Mouse (Mus musculus) forebrain, postnatal 0 days (tissue): ENCODE data around the gene Gm17027. TPM values are rescaled to one million over a fixed set of nuclear protein-coding genes. Genes with fewer than 3 reads are reported as not detected.
"Not testable (repeated sequence)": the region's sequence is repeated elsewhere in the genome, so short reads cannot be mapped to it uniquely, and the experiment has no call there.

Source experiments
- ATAC-seq: fragments of 200-750 bp; cut with Nextera tagmentation; 2 replicates; pipeline ENCODE4 v1.8.0; 2017; ENCODE audit warnings: mild to moderate bottlenecking, moderate library complexity
- DNase-seq: peaks from one replicate; pipeline ENCODE4 v3.0.0-alpha.2; 2015
- H3K27ac ChIP-seq: fragments of 300-500 bp; sonication (generic); 2 replicates; pipeline ENCODE4 v1.5.1; 2014; ENCODE audit warnings: low read depth, mild to moderate bottlenecking, antibody characterized with exemption, low read length, moderate library complexity, mixed read lengths
- H3K27me3 ChIP-seq: fragments of 300-500 bp; sonication (generic); 2 replicates; pipeline ENCODE4 v1.6.1; 2014; ENCODE audit warnings: mild to moderate bottlenecking, low read length, mixed read lengths; ENCODE audit not compliant: insufficient read depth
- H3K36me3 ChIP-seq: fragments of 300-500 bp; sonication (generic); 2 replicates; pipeline ENCODE4 v1.6.1; 2014; ENCODE audit warnings: mild to moderate bottlenecking, moderate library complexity; ENCODE audit not compliant: insufficient read depth
- H3K4me1 ChIP-seq: fragments of 300-500 bp; sonication (generic); 2 replicates; pipeline ENCODE4 v1.6.1; 2014; ENCODE audit warnings: antibody characterized with exemption; ENCODE audit not compliant: insufficient read depth
- H3K4me2 ChIP-seq: fragments of 300-500 bp; sonication (generic); 2 replicates; pipeline ENCODE4 v1.6.1; 2014; ENCODE audit warnings: low read depth, mild to moderate bottlenecking, moderate library complexity
- H3K4me3 ChIP-seq: fragments of 300-500 bp; sonication (generic); 2 replicates; pipeline ENCODE4 v1.5.1; 2014; ENCODE audit warnings: low read depth, low read length, mixed read lengths
- H3K9ac ChIP-seq: fragments of 300-500 bp; sonication (generic); 2 replicates; pipeline ENCODE4 v1.6.1; 2014; ENCODE audit warnings: mild to moderate bottlenecking
- H3K9me3 ChIP-seq: fragments of 300-500 bp; sonication (generic); 2 replicates; pipeline ENCODE4 v1.6.1; 2016; ENCODE audit warnings: low read length
- WGBS: fragments of 180-500 bp; shearing (Covaris S2); extraction: QIAGEN DNeasy Blood & Tissue Kit; methylation state at CpG from one replicate; pipeline ENCODE4 v1.1.7; 2014; 5-methylcytosine and 5-hydroxymethylcytosine counted together
- polyA plus RNA-seq: library from polyadenylated mRNA; unstranded; fragments of >200 nt; fragmentation: Nextera tagmentation; extraction: Ambion mirVana; gene quantifications from 2 replicates; pipeline ENCODE4 v1.2.1, GENCODE M21; 2015
- total RNA-seq: library from RNA; depleted of rRNA; stranded (reverse); fragments of >200 nt; gene quantifications from 2 replicates; pipeline ENCODE4 v1.2.3, GENCODE M21; 2014; rRNA removed

Gene Gm17027
- total RNA-seq (not detected in 2 replicates), polyA plus RNA-seq (not detected in 2 replicates)

DNA sequence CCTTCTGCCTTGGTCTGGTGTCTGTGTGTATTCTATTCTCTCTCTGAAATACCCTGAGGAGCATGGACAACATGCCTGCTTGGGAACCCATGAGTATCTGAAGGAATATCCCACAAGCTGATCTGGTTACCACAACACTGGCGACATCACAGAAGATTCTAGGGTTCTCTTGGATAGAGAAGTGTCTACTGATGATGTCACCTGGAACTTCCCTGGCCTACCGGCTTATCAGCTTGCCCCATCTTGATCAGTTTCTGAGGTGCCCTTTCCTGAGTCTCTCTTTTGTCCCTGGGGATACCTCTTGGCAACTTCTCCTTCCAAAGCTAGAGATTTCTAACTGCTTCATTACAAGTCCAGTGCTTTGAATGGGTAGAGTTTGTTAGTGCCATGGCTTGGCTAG lies at the start of gene Gm17027:
TSS of gene Gm17027 (minus strand) at position 101 of the 400 bp plus-strand sequence.
- H3K4me1 ChIP-seq, ATAC-seq, H3K9ac ChIP-seq, H3K4me2 ChIP-seq, DNase-seq, H3K27ac ChIP-seq, H3K36me3 ChIP-seq, H3K9me3 ChIP-seq, H3K27me3 ChIP-seq, H3K4me3 ChIP-seq: not testable (repeated sequence)
- 77% methylated on average over 1 of the region's 2 CpGs for WGBS

DNA sequence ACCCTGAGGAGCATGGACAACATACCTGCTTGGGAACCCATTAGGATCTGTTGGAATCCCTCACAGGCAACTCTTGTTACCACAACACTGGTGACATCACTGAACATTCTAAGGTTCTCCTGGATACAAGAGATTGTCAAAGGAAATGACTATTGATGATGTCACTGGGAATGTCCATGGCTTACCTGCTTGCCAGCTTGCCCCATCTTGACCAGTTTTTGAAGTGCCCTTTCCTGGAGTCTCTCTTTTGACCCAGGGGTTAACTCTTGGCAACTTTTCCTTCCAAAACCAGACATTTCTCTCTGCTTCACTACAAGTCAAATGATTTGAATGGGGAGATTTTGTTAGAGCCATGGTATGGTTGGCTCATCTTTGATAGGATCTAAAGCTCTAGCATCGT lies 28.3 kb upstream of the Gm17027 start, which contains the start of gene Gm3573:
TSS of gene Gm3573 (minus strand) at position 101 of the 400 bp plus-strand sequence.
- not testable (repeated sequence) for H3K27me3 ChIP-seq, H3K9ac ChIP-seq, H3K4me1 ChIP-seq, H3K4me3 ChIP-seq, ATAC-seq, DNase-seq, H3K9me3 ChIP-seq, H3K27ac ChIP-seq, H3K36me3 ChIP-seq, H3K4me2 ChIP-seq
- no CpG with 5 or more reads among the region's 1 CpGs for WGBS

DNA sequence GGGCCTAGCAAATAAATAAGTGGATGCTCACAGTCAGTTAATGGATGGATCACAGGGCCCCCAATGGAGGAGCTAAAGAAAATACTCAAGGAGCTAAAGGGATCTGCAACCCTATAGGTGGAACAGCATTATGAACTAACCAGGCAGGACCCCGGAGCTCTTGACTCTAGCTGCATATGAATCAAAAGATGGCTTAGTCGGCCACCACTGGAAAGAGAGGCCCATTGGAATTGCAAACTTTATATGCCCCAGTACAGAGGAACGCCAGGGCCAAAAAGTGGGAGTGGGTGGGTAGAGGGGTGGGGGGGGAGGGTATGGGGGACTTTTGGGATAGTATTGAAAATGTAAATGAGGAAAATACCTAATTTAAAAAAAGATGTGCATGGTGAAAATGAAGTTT lies 21.5 kb upstream of the Gm17027 start:
- not testable (repeated sequence) for H3K27ac ChIP-seq, ATAC-seq, H3K27me3 ChIP-seq, H3K4me3 ChIP-seq, H3K4me1 ChIP-seq, H3K9me3 ChIP-seq, H3K36me3 ChIP-seq, H3K9ac ChIP-seq, H3K4me2 ChIP-seq, DNase-seq
- 84% methylated on average over 3 of the region's 3 CpGs for WGBS

DNA sequence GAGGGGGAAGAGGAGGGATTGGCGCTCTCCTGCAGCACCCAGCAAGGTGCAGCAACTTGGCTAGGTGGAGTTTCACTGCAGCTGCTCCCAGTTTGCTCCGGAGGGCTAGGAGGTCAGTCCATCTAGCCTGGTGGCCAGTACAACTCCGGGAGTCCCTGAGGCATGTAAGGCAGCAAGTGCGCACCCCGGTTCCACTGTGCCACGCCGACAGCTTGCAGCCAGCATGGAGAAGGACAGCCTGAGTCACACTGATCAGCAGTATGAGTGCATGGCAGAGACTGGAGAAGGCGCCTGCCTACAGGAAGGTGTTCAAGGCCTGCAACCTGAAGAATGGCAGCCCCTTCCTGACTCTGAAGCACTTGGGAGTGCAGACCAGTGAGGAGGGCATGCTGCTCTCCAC lies 27.9 kb downstream of the Gm17027 start:
- not testable (repeated sequence) for H3K4me3 ChIP-seq, H3K4me2 ChIP-seq, H3K4me1 ChIP-seq, H3K27ac ChIP-seq, DNase-seq, H3K36me3 ChIP-seq, H3K27me3 ChIP-seq, H3K9me3 ChIP-seq, H3K9ac ChIP-seq, ATAC-seq
- WGBS, result 79% methylated on average over 6 of the region's 8 CpGs

DNA sequence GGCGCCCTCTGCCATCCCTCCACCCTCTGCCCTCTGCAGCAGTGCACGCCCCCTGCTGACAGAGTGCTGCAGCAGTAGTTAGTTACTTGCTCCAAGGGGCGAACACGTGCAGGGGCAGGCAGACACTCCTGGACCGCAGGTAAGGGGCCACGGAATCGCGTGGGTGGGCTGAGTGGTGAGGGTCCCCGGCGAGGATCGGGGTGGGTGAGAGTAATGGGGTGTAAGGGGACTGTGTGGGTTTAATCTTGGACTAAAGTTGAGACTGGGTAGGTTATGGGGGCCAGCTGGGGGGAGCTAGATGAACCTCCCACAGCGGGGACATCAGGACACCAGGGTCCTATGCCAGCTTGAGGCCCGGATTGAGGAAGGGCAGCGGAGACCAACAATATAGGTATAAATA lies 28.6 kb downstream of the Gm17027 start:
- not testable (repeated sequence) for H3K27ac ChIP-seq, H3K27me3 ChIP-seq, H3K9me3 ChIP-seq, H3K4me1 ChIP-seq, DNase-seq, ATAC-seq, H3K9ac ChIP-seq, H3K4me2 ChIP-seq, H3K36me3 ChIP-seq, H3K4me3 ChIP-seq
- WGBS, result 61% methylated on average over 10 of the region's 14 CpGs

DNA sequence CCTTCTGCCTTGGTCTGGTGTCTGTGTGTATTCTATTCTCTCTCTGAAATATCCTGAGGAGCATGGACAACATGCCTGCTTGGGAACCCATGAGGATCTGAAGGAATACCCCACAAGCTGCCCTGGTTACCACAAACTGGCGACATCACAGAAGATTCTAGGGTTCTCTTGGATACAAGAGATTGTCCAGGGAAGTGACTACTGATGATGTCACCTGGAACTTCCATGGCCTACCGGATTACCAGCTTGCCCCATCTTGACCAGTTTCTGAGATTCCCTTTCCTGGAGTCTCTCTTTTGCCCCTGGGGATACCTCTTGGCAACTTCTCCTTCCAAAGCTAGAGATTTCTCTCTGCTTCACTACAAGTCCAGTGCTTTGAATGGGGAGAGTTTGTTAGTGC lies 45.2 kb downstream of the Gm17027 start, which contains the start of gene Gm7951:
TSS of gene Gm7951 (minus strand) at position 101 of the 400 bp plus-strand sequence.
- H3K4me3 ChIP-seq, H3K36me3 ChIP-seq, H3K4me1 ChIP-seq, H3K4me2 ChIP-seq, DNase-seq, H3K9me3 ChIP-seq, H3K9ac ChIP-seq, ATAC-seq, H3K27me3 ChIP-seq, H3K27ac ChIP-seq: not testable (repeated sequence)
- WGBS, result no CpG with 5 or more reads among the region's 2 CpGs

Other genes with a start within 250 kb of the Gm17027 start
- gene 1700049E17Rik1, start 237.7 kb downstream of the Gm17027 start, total RNA-seq, result not detected in 2 replicates
- gene 1700049E17Rik1, start 237.7 kb downstream of the Gm17027 start, polyA plus RNA-seq, result not detected in 2 replicates
- not detected in 2 replicates for gene 1700024B05Rik, start 218.6 kb downstream of the Gm17027 start, total RNA-seq
- gene 1700024B05Rik, start 218.6 kb downstream of the Gm17027 start, polyA plus RNA-seq, result not detected in 2 replicates
- gene Gm6401, start 194.7 kb downstream of the Gm17027 start, total RNA-seq, result not detected in 2 replicates
- not detected in 2 replicates for gene Gm6401, start 194.7 kb downstream of the Gm17027 start, polyA plus RNA-seq
- gene Gm3543, start 179.3 kb downstream of the Gm17027 start, total RNA-seq, result not detected in 2 replicates
- gene Gm3543, start 179.3 kb downstream of the Gm17027 start, polyA plus RNA-seq, result not detected in 2 replicates
- gene Gm7951, start 45.3 kb downstream of the Gm17027 start, total RNA-seq, result not detected in 2 replicates
- gene Gm7951, start 45.3 kb downstream of the Gm17027 start, polyA plus RNA-seq, result not detected in 2 replicates
- not detected in 2 replicates for gene Gm3573, start 28.2 kb upstream of the Gm17027 start, total RNA-seq
- not detected in 2 replicates for gene Gm3573, start 28.2 kb upstream of the Gm17027 start, polyA plus RNA-seq
- not detected in 2 replicates for gene Gm17026, start 97.4 kb upstream of the Gm17027 start, total RNA-seq
- gene Gm17026, start 97.4 kb upstream of the Gm17027 start, polyA plus RNA-seq, result not detected in 2 replicates
- gene Gm9611, start 134.7 kb upstream of the Gm17027 start, total RNA-seq, result not detected in 2 replicates
- gene Gm9611, start 134.7 kb upstream of the Gm17027 start, polyA plus RNA-seq, result not detected in 2 replicates
- gene Gm7995, start 147.6 kb upstream of the Gm17027 start, total RNA-seq, result not detected in 2 replicates
- not detected in 2 replicates for gene Gm7995, start 147.6 kb upstream of the Gm17027 start, polyA plus RNA-seq